Mouse (Mus musculus) CD4-positive naive resting alpha-beta T cell, adult 76 days (primary cell): ENCODE measurements around the gene Fndc7. TPM values are rescaled to one million over a fixed set of nuclear protein-coding genes. Genes with fewer than 3 reads are reported as not detected.

ENCODE experiments used
- total RNA-seq: library from RNA; stranded (reverse); gene quantifications from one replicate; pipeline ENCODE4 v1.2.4, GENCODE M21; 2023

Fndc7 gene
- total RNA-seq: 0.56 TPM

DNA sequence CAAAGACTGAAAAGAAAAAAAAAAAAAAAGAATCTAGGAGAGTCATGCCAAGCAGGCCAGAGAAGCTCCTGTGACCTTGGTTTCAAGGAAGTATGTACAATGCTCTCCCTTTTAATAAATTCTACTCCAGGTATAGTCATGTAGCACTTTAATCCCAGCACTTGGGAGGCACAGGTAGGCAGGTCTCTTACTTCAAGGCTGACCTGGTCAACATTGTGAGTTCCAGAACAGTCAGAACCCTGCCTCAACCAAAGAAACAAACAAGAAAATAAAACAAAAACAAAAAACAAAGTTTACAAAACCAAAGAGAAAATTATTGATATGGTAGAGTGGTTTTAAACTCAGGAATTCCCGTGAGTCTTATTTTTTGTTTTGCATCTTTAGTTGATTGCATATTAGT, at the start of gene Fndc7:
Fndc7 (minus strand) TSS at position 101 of the 400 bp plus-strand sequence.

DNA sequence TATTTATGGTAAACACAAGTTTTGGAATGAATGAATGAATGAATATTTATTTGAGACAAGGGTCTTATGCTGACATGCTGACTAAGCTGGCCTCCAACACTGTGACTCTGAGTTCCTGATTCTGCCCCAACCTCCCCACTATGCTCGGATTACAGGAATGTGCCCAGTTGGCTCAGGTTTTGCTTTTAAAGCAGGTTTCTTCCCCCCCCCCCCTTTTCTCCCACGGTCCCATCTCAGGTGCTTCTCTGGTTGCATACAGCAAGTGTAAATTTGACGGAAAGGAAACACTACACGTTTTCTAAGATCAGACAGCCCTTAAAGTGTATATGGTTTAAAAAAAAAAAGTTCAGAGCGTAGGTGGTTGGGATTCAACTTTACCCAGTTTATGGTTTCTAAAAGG, 49.8 kb upstream of the Fndc7 start, which contains the start of gene Henmt1:
Henmt1 (plus strand) TSS at position 301 of the 400 bp plus-strand sequence.

DNA sequence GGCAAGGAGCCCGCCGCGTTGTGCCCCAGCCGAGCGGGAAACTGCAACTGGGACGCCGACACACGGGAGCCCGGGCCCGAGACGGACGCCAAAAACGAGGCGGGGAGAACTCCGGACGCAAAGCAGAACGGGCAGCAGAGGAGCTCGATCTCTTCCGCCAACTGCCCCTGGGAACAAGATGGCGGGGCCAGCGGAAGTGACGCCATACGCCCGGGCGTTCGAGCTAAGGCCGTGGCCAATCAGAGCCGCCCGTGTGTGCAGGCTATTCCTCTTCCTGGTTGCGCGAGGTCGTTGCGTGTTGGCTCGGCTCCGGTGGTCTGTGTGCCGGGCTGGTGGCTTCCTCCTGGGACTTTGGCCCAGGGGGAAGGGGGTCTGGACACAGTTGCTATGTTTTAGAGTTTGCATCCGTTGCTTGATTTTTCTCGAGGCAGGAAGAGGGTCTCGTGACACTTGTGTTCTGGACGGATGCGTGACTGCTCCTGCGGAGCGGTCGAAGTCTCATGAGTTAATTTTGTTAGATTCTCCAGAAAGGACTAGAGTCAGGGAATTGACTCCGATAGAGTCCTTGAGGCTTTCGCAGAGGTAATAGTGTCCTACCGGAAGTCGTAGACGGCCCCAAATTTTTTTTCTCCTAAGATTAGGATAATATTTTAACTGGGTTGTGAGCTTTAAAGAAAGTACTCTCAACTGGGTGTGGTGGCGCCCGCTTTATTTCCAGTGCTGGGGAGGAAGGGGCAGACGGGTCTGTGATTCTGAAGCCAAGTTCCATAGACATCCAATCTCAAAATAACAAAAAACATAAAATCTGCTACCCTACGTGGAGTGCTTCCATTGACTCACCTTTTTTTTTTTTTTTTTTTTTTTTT, 22.0 kb upstream of the Fndc7 start, which contains the start of gene Prpf38b:
Prpf38b (minus strand) TSS at position 180 of the 866 bp plus-strand sequence.

DNA sequence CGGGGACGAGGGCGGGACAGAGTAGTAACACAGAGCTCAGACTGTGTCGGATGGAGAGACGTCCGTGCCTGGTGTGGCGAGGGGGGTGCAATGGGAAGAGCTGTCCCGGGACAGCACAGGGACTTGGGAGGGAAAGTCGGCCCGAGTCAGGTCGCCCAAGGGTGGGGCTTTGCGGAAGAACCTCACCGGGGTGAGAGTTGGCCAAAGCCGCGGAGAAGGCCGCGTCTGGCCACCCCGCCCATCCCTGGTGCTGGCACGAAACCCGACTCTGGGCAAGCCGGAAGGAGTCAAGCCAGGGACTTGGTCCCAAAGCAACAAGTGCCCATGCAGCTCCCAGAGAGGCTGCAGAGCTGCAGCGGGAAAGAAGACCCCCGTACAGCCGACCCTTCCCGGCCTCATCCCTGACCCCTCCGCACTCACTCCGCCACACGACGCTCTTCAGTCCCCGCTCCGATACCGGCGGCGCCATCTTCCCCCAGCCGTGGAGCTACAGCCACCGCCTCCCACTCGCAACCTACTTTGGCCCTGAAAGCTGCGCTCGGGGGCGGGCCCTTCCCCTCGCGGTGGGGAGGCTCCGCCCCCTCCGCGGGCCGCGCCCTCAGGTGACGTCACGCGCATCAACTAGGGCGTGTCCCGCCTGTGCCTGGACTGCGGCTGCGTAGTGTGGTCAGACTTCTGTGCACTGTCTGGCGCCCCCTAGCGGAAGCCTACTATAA, 49.6 kb downstream of the Fndc7 start, which contains the start of gene Stxbp3:
Stxbp3 (minus strand) TSS at position 527 of the 716 bp plus-strand sequence.

Other genes starting within 250 kb of the Fndc7 start
- gene Clcc1, start 236.1 kb downstream of the Fndc7 start, total RNA-seq: 36.3 TPM
- gene Gpsm2, start 167.7 kb downstream of the Fndc7 start, total RNA-seq: 3.0 TPM
- gene Aknad1, start 150.3 kb downstream of the Fndc7 start, total RNA-seq: not detected
- gene Stxbp3, start 49.5 kb downstream of the Fndc7 start, total RNA-seq: 58.4 TPM
- 243 TPM for gene Prpf38b, start 21.7 kb upstream of the Fndc7 start, total RNA-seq
- not detected for gene Henmt1, start 49.9 kb upstream of the Fndc7 start, total RNA-seq
- not detected for gene Gm9857, start 50.4 kb upstream of the Fndc7 start, total RNA-seq
- gene Fam102b, start 137.6 kb upstream of the Fndc7 start, total RNA-seq: 13.2 TPM
- not detected for gene Slc25a54, start 190.5 kb upstream of the Fndc7 start, total RNA-seq
- gene Slc25a24, start 233.1 kb upstream of the Fndc7 start, total RNA-seq: 10.3 TPM